Mouse (Mus musculus) kidney, postnatal 14 days (tissue): ENCODE measurements around the gene Kxd1.

Experiments
- DNase-seq: peaks from one replicate; pipeline ENCODE4 v3.0.0; 2022; ENCODE audit warnings: mixed read lengths

Kxd1 gene

DNA sequence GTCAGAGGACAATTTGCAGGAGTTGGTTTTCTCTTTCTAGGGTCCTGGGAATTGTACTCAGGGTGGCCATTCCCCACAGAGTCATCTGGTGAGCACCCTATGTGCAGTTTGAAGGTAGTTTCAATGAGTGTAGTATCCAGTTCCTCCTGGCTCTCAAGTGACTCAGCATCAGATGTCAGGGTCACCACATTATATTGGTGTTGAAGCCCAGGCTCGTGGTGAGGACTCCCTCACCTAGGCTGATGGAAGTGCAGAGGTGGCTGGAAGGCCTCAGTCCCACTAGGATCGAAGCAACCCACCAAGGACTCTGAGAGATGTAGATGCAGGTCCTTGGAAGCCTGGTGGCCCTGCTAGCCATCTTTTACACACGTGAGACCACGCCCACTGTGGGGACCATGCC, 18.7 kb upstream of the Kxd1 start:
- DNase-seq = no peak

DNA sequence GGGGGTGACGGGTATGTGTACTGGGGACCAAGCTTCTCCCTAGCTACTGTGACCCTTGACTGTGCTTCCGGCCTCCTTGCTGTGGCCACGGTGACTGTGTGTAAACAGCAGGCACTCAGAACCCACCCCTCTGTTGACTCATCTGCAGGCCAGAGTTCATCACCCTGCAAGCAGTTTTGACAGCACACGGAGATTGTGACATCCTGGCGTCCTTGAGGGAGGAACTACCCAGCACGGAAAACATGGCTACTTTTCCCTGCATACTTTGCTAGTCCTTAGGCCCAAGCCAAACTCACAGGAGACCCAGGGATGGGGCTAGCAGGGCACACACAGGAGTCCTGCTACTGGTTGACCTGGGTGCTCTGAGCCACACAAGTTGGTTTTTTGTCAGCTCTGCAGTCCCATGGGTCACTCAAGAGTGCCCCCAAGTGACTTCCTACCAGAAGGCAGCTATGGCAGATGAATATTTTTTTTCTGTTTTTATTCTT, 16.5 kb upstream of the Kxd1 start:
- DNase-seq = peak; percentile 54

DNA sequence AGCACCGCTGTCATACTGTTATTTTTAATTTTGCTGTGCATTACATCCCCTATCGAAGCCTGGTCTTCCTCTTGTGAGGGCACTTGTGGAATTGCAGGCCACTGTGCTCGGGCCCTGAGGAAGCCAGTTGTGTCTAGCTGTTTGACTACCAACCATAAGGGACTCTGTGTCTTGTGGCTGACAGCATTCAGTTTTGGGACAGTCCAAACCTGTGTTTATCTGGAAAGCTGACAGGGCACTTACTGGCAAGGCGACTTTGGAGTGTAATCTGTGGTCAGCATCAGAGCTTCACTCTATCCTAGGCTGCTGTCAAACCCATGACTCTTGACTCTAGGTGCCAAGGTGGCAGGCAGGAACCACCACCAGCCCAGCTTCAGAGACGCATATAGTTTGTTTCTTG, 13.3 kb upstream of the Kxd1 start:
- DNase-seq = no peak

DNA sequence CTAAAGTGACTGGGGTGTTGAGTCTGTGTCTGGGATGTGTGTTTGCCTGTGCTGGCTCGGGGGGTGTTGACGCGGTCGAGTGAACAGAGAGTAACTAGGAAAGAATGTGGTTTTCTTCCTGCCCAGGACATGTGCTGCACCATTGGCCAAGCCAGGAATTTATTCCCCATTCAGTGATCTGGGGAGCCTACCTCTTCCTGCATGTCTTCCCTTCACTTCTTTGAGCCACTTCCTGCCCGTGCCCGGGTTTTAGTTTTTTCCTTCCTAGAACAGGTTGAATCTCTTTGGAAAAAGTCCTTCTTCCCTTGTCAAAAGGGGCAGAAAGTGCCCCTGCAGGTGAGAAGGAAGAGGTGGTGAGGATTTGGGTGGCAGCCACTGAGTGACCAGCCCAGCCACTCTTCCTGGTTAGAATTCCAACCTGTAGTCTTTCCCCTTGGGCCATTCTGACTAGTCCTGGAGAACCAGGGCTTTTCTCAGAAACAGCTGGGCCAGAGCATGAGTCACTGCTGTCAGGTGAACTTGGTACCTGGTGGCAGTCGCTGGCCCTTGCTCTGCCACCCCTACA, 12.8 kb upstream of the Kxd1 start:
- DNase-seq = peak; percentile 64

DNA sequence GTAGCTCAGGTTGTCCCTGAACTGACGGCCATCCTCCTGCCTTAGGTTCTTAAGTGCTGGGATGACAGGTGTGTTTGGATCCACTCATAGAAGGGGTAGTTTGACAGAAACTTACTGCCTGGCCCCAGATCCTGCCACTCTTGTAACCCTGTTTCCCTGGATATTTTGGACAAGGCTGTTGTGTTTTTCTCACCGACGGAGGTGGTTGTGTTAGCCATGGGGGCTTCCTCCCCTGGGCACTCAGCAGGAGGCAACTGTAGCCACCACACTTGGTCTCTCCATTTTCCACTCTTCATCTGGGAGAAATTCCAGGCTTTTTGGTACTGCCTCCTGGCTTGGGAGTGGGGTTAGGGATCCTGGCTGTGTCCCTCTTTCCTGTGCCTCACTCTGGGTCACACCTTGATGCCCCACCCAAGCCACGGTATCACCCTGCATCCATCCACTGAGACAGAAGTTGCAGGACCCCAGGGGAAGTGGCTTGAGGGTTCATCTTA, 12.3 kb upstream of the Kxd1 start:
- DNase-seq = no peak

DNA sequence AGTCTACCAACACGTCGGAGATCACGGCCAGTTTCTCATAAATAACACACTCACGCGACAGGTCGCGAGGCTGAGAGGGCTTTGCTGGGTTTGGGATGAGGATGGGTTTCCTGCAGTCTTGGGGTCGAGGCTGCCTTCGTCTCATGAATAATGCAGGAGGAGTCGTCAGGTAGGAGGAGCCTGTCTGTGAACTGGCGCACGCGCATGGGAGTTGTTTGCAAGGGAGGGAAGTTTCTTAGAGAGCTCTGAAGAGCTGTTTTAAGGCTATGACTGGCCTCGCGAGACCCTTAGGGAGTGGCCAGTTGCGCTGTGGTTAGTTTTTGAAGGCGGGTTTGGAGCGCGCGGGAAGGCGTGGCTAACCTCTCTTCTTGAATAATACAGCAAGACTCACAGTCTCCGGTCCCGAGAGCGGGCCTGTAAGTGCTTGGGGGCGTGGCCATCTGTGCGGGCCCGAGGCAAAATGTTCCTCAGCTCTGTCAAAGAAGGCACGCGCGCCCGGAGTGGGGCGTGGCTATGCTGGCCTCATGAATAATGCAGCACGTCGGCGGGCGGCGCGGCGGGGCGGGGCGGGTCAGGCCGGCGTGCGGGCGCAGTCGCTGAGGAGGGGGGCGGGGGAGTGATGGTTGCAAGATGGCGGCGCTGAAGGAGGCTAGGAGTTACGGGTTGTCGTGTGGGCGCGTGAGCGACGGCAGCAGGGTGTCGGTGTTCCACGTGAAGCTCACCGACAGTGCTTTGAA, 11.5 kb upstream of the Kxd1 start, which contains the start of gene Ell:
TSS of gene Ell (plus strand) at position 381 of the 737 bp plus-strand sequence.
- peak; percentile 100 for DNase-seq

DNA sequence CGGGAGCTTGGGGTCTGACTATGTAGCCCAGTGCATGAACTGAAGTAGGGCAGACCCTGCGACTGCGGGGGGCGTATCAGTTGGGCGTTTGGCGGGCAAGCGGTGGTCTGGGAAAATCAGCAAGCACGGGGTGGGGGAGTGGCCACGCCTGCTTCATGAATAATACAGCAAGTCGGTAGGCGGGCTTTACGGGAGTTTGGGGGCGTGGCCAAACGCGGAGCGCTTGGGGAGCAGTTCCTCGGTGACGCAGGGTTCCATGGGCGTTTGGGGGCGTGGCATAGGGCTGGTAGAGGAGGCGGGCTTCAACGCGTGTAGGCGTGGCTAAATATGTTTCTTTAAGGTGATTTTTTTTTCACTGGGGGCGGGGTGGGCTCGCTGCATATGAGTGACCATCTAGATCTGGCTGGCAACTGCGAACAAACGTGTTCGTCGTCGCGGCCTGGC, 10.9 kb upstream of the Kxd1 start:
- peak; percentile 100 for DNase-seq

DNA sequence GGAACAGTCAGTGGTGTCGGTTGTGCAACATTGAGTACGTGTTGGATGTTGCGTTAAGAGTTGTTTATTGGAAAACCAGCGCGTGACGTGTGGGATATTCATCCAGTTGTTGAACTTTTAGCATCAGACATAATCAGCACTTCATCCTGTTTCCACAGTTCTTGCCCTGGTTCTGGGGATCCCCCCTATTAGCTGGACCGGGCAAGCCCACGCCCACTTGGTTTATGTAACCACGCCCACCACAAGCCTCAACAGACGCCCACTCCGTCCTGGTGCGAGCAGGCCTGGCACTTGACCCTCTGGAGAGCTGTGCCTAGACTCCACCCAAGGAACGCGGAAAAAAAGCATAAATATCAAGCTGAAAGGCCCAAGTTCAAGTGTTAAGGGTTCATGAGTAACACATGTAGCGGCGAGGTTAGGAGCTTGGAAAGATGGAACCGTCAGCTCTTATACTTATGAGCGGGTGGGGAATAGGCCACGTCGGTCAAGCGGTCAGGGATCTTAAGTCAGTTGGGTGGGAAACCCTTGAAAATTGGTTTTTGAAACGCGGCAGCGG, 10.3 kb upstream of the Kxd1 start:
- peak; percentile 82 for DNase-seq

DNA sequence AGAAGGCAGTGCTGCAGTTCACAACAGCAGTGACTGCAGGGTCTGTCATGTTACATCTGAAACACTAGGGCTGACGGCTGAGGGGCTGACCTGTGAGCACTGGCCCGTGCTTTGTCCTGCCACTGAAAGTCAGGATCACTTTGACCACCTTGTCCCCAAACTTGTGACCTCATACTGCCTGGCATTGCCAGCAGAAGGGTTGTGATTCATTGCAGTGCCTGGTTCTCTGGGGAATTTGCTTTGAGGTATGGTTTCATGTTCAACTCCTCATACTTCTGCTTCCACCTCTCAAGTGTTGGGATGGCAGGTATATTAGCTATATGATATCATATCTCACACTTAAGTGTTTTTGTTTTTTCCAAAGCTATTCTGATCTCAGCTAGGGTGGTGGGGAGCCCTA, 7.9 kb upstream of the Kxd1 start:
- no peak for DNase-seq

DNA sequence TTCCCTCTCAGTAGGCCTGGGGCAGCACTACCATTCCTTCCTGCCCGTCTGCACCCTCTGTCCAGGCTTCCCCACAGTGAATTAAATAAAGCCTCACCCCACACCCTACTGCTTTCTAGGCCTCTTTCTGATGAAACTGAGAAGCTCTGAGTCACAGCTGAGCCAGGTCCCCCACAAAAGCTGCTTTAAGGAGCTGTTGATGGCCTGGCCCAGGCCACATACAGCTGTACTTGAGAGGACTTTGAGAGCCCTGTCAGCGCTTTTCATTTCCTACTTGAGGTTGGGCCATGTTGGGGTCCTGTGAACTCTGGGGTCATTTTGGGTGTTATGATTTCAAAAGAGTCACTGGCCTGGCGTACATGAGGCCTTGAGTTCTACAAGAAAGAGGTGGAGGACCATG, 7.5 kb upstream of the Kxd1 start:
- no peak for DNase-seq

DNA sequence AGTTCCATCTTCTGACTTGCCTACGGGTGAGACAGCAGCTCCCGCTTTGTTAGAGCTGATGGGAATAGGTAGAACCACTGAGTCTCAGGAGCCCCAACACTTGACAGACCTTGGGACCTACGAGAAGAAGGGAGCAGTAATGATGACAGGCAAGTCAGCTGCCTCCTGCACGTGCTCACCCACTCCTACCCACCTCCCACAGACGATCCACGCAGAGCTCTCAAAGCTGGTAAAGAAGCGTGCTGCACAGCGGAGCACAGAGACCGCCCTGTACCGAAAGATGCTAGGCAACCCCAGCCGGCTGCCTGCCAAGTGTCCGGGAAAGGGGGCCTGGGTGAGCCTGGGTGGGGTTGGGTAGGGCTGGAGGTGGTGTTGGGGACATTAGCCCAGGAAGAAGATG, 6.5 kb upstream of the Kxd1 start:
- DNase-seq = no peak

DNA sequence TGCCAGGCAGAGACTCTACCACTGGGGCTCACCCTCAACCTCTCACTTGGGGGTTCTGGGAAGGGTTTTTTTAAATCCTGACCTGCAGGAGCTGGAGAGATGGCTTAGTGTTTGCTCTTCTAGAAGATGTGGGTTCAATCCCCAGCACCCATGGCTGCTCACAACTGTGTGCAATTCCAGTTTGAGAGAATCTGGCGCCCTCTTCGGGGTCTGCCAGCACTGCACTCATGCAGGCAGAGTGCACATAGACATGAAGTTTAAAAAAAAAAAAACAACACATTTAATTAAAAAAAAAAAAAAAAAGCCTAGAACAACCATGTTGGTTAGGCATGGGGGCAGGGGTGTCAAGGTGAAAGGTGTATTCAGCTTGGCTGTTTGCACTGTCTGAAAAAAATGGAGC, 2.6 kb upstream of the Kxd1 start:
- no peak for DNase-seq

DNA sequence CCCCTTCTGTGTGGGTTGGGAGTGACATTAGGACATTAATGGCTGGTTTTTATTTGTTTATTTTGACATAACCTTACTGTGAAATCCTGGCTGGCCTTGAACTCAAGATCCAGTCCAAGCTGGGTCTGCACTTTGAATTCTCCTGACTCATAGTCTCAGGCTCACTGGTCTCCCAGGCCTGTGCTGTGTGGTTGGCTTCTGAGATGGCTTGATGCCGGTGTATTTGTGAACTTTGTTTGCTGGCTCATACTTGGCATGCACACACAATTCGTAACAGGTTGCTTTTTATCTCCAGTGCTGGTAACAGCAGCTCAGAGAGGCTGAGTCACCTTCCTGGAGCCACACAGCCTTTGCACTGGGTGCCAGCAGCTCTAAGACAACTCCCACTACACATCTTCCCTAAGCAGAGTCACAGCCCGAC, 2.0 kb upstream of the Kxd1 start:
- no peak for DNase-seq

DNA sequence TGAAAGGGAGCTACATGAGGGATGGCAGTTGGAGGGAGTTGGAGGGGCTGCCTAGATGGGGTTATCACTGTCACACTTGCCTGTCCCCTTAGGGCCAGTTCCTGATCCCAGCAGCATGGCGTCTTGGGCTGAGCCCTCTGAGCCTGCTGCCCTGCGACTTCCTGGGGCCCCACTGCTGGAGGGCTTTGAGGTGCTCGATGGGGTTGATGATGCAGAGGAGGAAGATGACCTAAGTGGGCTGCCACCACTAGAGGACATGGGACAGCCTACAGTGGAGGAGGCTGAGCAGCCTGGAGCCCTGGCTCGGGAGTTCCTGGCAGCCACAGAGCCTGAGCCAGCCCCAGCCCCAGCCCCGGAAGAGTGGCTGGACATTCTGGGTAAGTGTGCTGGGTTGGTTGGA, 1.5 kb upstream of the Kxd1 start:
- no peak for DNase-seq

DNA sequence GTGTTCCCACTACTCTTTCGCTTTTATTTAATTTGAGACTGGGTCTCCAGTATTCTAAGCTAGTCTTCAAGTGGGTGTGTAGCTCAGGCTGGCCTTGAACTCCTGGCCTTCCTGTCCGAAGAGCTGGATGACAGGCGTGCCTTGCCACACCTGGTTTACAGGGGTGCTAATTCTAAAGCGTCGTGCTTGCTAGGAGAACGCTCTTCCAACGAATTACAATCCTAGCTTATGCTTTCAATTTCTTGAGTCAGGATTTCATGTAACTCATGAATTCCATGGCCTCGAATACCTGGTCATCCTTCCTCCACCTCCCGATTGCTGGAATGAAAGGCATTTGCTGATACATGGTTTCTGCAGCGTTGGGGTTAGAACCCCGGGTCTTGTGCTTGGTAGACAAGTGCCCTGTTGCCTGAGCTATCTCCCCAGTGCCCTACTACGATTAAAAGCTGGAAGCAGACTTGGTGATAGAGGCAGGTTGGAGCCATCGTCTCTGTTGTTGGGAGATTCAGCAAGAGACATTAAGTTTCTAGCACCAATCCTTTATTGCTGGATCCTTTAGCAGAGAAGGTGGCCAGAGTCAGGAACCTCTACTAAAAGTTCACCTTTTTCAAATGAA, 534 bp upstream of the Kxd1 start:
- DNase-seq = no peak

DNA sequence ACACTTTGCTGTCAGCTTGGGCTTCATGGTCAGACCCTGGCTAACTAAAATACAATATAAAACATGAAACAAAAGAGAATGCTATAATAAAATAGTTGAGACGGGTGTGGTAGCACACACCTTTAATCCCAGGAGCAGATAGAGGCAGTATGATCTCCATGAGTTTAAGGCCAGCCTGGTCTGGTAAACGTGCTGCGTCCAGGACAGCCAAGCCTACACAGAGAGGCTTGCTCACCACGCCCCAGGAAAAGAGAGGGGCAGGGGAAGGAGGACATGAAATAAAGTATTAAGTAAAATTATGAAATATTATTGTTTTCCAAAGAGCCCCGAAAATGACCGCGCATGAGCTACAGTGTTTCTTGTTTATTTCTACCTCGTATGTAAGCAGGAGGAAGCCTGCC, 645 bp downstream of the Kxd1 start:
- DNase-seq = no peak

DNA sequence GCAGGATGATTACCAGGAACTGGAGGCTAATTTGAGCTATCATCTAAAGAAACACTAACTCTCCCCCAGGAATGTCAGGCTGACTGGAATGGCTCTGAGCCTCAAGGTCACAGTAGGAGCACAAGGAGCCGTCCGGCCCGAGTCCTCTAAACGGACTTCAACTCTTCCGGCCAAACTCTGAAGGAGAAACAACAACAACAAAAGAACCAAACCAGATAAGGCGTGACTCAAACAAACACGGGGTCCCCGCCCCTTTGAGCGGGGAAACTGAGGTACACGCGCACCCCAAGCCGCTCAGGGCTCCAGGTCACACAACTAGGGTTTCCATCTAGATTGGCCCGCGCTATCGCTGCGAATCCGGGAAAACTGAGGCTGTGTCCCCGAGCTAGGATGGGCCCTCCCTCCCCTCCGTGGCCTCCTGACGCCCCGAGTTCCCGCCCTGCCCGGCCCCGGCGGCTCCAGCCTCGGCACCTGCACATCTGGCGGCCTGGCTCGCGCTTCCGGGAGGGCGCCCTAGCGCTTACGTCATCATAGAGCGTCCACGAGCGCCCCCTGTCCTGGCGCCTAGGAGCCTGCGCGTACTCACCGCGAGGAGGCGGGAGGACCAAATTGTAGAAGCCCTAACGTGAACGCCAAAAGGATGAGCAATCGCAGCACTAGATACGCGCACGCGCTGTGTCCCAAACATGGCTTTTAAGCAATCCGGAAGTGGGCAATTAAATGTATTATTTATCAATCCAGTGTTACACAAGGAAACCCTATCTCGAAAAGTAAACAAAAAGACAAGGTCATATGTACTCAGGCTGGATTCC, 5.0 kb downstream of the Kxd1 start:
- DNase-seq = peak; percentile 97

DNA sequence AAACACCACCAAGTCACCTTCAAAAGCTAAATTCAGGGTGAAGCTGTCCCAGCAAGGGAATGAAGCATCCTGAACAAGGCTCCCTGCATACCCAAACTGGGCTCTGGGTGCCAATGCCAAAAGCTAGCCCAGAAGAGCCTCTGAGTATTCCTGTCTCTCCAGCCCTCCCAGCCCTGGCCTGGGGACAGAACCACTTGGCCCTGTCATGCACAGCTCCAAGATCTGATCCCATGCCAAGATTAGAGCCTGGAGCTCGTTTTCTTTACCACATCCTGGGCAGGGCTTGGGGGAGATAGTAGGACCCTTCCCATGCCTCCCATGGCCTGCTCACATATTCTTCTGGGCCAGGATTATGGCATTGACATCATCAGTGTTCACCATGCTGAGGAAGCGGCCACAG, 8.2 kb downstream of the Kxd1 start:
- no peak for DNase-seq

DNA sequence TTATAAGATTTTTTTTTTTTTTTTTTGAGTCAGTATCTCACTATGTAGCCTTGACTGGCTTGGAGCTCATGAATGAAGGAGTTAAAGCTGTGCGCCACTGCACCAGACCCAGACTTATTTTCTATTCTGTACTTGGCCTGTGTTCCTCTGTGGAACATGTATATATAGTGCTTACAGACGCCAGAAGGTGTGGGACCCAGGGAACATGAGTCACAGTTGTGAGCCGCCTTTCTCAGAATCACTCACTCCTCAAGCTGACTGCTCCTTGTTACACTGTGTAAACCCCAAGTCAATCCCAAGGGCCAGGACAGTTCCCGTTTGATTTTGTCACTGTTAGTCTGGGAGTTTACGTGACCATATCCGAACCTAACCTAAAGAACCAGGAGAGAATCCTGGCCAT, 8.7 kb downstream of the Kxd1 start:
- no peak for DNase-seq

DNA sequence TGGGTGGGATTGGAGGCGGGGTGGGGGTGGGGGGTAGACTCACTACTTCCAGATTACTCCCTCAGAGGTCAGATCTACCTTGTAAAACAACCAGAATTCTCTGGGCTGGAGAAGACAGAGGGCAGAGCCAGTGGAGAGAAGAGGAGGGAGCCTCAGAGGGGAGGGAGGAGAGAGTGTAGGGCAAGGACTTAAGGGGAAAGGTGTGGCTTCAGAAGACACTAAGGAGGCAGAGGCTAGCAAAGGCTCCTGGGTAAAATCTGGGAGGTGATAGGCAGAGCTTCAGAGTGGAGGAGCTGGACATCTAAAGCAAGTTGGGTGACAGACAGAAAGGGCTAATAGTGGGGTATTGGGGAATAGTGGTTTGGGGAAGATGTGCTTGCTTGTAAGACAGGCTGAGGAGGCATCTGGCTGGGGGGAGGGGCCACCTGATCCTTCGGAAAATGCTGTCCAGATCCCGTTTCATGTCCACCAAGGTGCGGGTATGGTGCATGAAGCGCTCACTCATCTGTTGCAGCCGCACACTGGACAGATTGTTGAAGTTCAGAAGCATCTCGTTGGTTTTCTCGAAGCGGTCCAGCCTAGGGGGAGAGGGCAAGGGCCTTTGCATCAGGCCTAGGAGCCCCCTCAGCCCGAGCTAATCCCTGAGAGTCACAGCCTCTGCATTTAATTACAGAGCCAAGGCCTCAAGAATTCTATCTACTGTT, 9.7 kb downstream of the Kxd1 start:
- no peak for DNase-seq

DNA sequence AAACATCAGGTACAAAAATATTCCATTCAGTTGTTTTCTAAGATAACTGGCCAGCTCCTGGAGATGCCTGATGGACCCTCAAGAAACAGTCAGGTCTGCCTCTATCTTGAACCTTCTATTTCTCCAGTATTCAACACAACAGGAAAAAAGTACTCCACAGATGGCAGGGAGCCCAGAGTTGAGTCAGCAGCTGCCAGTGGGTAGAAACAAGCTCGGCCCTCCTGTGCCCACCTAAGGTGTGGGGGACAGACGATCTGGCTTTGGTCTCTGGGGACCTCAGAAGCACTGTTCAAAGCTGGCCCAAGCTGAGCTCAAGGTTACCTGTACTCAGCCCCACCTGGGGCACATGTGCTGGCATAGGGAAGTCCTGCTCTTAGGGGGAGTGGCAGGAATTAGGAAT, 14.3 kb downstream of the Kxd1 start:
- no peak for DNase-seq

DNA sequence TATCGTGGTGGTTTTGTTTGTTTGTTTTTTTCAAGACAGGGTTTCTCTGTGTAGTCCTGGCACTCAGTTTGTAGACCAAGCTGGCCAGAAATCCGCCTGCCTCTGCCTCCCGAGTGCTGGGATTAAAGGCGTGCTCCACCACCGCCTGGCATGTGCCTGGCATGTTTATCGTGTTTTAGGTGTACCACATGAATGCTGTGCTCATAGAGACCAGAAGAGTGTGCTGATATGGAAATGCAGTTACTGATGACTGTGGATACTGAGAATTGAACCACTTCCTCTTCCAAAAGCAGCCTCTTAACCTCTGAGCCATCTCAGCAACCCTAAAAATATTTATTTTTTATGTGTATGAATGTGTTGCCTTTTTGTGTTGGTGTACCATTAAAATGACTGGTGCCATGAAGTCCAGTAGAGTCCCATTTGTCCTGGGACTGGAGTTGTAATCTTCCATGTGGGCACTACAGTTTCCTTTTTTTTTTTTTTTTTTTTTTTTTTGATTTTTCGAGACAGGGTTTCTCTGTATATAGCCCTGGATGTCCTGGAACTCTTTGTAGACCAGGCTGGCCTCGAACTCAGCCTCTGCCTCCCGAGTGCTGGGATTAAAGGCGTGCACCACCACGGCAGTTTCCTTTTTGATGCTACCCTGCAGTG, 15.4 kb downstream of the Kxd1 start:
- DNase-seq = no peak
